Mouse (Mus musculus) bone marrow macrophage, adult 2 months (primary cell): ENCODE results near the gene Slco1a5.

ENCODE experiments used
- CTCF ChIP-seq: IDR thresholded peaks from 2 replicates; pipeline ENCODE4 v1.5.1; 2012; ENCODE audit warnings: low read depth, mild to moderate bottlenecking, low read length, moderate library complexity
- POLR2A ChIP-seq: IDR thresholded peaks from 2 replicates; pipeline ENCODE4 v1.6.1; 2012; ENCODE audit warnings: mild to moderate bottlenecking, low read depth, low read length, borderline replicate concordance

GRCm38 (mm10) chr6:142362036-142362435 lies 39.3 kb upstream of the Slco1a5 start:
- no peak for TF ChIP-seq POLR2A
- TF ChIP-seq CTCF: no peak
